Mouse (Mus musculus): ENCODE results near the gene Ccl2.
A peak's percentile ranks its signal among the peaks of the same experiment; 100 is the strongest.

Ccl2 gene

GRCm38 (mm10) chr11:82035857-82036256 lies 486 bp downstream of the Ccl2 start:
- no peak for DNase-seq (ENCODE audit: low spot score)

- no peak for DNase-seq (ENCODE audit: low spot score)
These were observed 3.2 kb downstream of the Ccl2 start, which contains the start of gene Gm17268 for GRCm38 (mm10) chr11:82038535-82038934. Gm17268 (minus strand) TSS chr11:82038562.

GRCm38 (mm10) chr11:82039132-82039660 lies 3.8 kb downstream of the Ccl2 start:
- no peak for DNase-seq (ENCODE audit: low spot score)

- DNase-seq (ENCODE audit: low spot score) = no peak
These were observed 6.3 kb downstream of the Ccl2 start for GRCm38 (mm10) chr11:82041671-82042080.

GRCm38 (mm10) chr11:82045471-82045870 lies 10.1 kb downstream of the Ccl2 start, which contains the start of gene Ccl7:
Ccl7 (plus strand) TSS chr11:82045712.
- no peak for DNase-seq (ENCODE audit: low spot score)

- peak; percentile 82 for DNase-seq (ENCODE audit: low spot score)
These were observed 12.5 kb downstream of the Ccl2 start for GRCm38 (mm10) chr11:82047746-82048415.

- DNase-seq (ENCODE audit: low spot score) = no peak
These were observed 18.5 kb downstream of the Ccl2 start for GRCm38 (mm10) chr11:82053849-82054248.

- DNase-seq (ENCODE audit: low spot score) = no peak
These were observed 22.3 kb downstream of the Ccl2 start, which contains the start of gene Ccl11 for GRCm38 (mm10) chr11:82057646-82058045. Ccl11 (plus strand) TSS chr11:82057823.

- no peak for DNase-seq (ENCODE audit: low spot score)
These were observed 26.9 kb downstream of the Ccl2 start for GRCm38 (mm10) chr11:82062226-82062625.

GRCm38 (mm10) chr11:82063454-82063853 lies 28.1 kb downstream of the Ccl2 start:
- DNase-seq (ENCODE audit: low spot score) = no peak

GRCm38 (mm10) chr11:82066953-82067571 lies 31.7 kb downstream of the Ccl2 start:
- no peak for DNase-seq (ENCODE audit: low spot score)

GRCm38 (mm10) chr11:82071076-82071475 lies 35.7 kb downstream of the Ccl2 start:
- DNase-seq (ENCODE audit: low spot score) = no peak

- DNase-seq (ENCODE audit: low spot score) = no peak
These were observed 37.0 kb downstream of the Ccl2 start for GRCm38 (mm10) chr11:82072374-82072773.

- DNase-seq (ENCODE audit: low spot score) = no peak
These were observed 37.6 kb downstream of the Ccl2 start for GRCm38 (mm10) chr11:82072984-82073383.

GRCm38 (mm10) chr11:82073686-82074085 lies 38.3 kb downstream of the Ccl2 start:
- DNase-seq (ENCODE audit: low spot score) = no peak

GRCm38 (mm10) chr11:82077031-82077430 lies 41.7 kb downstream of the Ccl2 start:
- no peak for DNase-seq (ENCODE audit: low spot score)

- DNase-seq (ENCODE audit: low spot score) = no peak
These were observed 42.9 kb downstream of the Ccl2 start for GRCm38 (mm10) chr11:82078136-82078730.

- DNase-seq (ENCODE audit: low spot score) = no peak
These were observed 45.5 kb downstream of the Ccl2 start for GRCm38 (mm10) chr11:82080865-82081264.

- no peak for DNase-seq (ENCODE audit: low spot score)
These were observed 49.0 kb downstream of the Ccl2 start for GRCm38 (mm10) chr11:82084360-82084759.

Data from embryo, embryonic 10.5 days (tissue).